Mouse (Mus musculus) CD4-positive helper T cell, adult 2 months (primary cell): ENCODE data around the gene Trafd1.

Experiments
- DNase-seq: peaks from one replicate; pipeline ENCODE4 v3.0.0-alpha.2; 2012; ENCODE audit warnings: low read depth, missing footprints, low spot score

Trafd1 gene

DNA sequence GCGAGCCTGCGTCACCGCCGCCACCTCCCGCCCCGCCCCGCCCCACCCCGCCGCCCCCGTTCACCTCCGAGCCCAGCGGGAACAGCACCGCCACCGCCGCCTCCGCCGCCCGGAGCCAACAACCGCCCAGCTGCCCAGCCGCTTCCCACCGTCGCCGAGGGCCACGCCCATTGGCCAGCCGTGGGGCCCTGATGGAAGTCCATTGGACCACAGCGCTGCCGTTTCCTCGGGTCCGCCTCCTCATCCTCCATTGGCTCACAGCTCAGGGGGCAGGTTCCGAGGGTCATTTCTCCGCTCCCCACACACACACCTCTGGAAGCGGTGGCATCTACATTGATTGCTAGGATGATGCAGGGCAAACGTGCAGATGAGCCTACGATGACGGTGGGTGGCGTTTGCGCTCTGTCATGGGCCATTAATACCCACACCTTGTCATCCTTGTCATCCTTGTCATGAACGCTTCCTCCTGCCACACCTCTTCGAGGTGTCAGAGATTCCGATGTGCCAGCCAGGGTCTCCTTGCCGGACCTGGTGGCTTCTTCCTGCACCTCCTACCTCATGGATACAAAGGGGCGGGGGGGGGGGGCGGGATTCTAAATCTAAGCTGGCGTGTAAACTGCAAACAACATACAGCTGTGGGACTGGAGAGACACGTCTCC lies at the start of gene Trafd1:
Gene Trafd1 (minus strand): TSS at position 172 of the 659 bp plus-strand sequence.
- DNase-seq: peak; percentile 92

DNA sequence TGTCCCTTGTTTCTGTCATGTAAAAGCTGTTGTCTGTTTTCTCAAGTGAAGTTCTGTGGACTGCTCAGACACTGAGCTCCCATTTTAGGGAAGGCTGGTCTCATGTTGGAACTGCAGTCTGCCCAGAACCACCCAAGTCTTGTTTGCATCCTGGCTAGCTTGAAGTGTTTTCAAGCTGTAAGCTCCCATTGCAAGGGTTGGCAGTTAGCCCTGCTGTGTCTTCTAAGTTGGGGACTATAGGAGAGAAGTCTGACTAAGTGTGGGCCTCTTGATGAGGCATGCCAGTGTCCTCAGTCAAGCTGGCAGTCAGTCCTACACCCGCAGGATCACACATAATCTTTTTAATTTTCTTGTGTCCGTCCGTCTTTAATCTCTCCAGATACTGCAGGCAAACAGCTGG lies 43.5 kb upstream of the Trafd1 start:
- no peak for DNase-seq

DNA sequence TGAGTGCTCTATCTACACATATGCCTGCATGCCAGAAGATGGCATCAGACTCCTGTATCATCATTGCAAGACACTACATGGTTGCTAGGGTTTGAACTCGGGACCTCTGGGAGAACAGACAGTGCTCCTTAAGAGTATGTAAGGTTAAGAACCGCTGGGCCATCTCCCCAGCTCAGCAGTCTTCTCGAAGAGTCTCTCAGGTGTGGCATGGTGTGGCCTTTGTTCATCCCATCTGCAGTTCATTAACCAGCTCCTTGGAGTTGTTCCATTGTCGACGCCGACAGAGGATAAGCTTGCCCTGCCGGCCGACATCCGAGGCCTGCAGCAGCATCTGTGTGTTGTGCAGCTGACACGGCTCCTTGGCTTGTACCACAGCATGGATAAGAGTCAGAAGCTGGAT lies 37.9 kb upstream of the Trafd1 start:
- no peak for DNase-seq

DNA sequence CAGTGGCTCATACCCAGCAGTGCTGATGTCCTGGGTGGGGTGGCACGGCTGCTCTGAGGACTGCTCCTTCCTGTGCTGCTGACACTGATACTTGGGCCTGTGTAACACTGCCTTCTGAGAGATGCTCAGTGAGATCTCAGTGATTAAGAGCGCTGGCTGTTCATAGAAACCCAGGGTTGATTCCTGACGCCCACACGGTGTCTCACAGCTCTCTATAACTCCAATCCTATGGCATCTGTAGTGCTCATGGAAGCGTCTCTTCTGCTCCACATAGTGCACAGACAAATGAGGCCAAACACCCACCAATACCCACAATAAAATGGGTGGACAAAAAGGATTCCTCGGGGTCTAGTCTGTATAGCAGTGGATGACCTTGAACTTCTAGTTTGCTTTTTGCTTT lies 37.4 kb upstream of the Trafd1 start:
- DNase-seq: no peak

DNA sequence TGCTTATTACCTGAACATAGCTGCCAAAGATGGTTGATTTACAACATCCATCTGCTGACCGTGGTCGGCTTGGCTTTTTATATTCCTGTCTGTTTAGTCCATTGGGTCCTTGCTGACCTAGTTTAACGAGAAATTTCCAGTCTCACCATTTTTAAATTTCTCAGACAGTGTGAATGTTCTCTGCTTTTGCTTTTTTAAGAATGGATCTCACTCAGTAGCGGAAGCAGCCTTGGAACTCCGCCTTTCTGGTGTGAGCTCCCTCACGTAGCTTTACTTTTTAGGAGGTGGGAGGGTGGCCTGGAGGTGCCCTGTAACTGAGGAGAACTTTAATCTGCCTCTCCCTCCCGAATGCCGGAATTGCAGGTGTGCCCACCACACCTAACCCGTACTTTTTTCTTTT lies 35.3 kb upstream of the Trafd1 start:
- no peak for DNase-seq

DNA sequence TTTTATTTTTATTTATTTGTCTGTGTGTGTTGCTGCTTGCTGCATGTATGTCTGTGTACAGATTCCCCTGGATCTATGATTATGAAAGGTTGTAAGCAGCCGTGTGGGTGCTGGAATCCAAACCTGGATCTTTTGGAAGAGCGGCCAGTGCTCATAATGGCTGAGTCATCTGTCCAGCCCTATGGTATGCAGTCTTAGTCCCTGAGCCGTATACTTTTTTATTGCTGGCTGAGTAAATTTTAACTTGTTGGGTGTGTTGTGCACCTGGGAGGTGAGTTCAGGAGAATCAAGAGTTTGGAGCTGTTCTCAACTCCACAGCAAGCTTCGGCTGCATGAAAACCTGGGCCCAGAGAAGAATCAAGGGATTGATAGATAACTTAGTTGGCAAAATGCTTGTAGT lies 25.5 kb upstream of the Trafd1 start:
- DNase-seq: no peak

DNA sequence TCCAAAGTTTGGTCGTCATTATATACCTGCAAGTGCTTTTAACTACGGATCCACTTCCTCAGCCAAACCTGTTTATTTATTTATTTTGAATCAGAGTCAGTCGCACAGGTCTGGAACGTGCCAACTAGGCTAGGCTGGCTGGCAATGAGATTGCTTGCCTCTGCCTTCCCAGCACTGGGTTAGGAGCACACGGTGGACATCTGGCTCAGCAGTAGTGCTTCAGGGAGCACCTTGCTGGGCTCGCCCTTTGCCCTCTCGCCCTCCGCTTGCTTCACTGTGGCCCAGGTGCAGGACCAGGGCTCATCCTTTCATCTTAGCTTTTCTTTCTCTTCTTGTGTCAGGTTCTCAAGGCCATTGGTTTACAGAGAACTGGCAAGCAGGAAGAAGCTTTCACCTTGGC lies 22.4 kb upstream of the Trafd1 start:
- no peak for DNase-seq

DNA sequence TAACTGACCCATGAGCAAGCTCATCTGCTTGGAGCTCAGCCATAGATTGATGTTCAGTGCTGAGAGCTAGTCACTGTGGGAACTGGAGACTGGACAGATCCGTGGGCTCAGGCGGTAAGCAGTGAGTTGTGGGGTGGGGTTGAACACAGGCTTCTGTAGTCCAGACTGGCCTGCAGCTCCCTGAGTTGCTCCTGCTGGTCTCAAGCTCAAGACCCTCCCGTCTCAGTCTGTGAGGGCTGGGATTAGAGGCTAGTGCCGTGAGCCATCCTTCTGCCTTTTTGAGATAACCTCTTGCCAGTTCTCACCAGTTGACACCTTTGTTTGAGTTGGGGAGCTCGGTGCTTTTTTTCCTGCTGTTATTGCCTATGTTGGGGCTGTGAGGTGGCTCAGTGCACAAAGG lies 15.4 kb upstream of the Trafd1 start:
- no peak for DNase-seq

DNA sequence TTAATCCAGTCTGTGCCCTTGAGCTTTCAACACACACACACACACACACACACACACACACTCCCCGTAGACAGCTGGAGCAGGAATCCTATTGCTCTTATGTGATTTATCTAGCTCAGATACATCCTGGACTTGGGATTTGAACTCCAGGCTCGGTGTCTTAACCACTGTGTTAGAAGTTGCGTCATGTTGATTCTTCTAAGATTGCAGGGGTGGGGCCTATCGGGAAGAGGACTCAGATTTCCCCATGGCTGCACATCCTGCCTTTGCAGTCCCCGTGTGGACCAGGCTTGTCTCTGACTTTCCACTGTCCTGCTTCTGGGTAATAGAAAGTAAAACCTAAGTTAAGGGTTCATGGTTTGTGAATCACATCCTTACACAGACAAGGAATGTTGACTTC lies 14.6 kb upstream of the Trafd1 start:
- no peak for DNase-seq

DNA sequence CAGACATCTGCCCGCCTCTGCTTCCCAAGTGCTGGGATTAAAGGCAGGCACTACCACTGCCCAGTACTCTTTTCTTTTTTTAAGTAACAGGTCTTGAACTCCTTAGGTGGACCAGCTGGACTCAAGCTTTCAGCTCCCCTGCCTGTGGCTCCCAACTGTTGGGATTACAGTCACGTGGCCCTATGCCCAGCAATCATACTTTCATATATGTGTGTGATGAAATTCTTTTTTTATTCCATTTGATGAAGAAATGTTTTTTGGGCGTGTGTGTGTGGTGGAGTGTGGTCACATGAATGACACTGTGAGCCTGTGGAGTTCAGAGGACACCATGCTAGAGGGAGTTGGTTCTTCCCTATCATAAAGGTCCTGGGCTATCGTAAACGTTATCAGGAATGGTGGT lies 14.1 kb upstream of the Trafd1 start:
- no peak for DNase-seq

DNA sequence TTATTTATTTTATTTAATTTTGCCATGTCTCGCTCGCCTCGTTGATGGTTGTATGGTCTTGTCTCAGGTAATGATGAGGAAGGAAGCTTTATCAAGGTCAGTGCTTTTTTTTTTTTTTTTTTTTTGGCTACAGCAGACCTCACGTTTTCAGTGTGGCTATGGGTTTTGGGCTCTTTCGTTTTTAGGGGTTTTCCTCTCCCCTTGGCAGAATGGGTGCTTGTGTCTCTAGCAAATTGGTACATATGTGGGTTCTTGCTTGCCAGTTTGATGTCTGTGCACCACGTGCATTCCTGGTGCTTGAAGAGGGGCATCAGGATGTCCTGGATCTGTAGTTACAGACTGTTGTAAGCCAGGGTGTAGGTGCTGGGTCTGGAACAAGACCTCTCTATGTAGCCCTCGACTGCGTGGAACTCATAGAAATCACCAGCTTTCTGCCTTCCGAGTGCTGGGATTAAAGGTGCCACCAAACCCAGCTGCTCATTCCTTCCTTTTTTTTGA lies 13.6 kb upstream of the Trafd1 start:
- peak; percentile 34 for DNase-seq

DNA sequence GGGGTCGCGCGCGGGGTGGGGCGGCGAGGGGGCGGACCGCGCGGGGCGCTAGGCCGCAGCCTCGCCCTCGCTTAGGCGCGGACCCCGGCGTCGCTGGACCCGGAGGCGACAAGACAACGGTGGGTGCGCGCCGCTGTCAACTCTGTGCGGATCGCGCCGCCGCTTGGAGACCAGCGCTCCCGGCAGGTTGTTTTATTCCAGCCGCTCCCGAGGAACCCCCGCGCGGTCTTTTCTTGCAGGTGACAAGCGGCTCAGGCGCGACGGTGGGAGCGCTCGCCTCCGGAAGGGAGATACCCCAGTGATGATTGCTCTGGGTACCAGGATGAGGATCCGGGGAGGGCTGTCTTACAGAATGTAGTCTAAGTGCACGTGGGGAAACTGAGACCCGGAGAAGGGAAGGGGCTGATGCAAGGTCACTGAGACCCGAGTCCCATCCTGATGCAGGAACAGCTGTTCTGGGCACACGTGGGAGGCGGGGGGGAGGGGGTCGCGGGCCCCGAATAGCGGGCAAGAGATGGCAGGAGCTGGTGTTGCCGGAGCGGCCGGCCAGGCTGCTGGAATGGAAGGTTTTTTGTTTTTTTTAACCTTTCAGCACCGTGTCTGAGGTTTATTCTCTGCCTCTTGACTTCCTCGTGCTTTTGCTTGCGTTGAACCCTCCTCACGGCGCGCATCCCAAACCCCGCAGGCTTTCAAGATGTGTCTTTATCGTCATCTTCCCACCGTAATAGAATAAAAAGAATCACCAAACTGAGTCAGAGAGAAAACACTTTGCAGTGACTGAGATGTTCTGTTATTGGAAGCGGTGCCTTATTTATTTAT lies 12.9 kb upstream of the Trafd1 start:
- no peak for DNase-seq

DNA sequence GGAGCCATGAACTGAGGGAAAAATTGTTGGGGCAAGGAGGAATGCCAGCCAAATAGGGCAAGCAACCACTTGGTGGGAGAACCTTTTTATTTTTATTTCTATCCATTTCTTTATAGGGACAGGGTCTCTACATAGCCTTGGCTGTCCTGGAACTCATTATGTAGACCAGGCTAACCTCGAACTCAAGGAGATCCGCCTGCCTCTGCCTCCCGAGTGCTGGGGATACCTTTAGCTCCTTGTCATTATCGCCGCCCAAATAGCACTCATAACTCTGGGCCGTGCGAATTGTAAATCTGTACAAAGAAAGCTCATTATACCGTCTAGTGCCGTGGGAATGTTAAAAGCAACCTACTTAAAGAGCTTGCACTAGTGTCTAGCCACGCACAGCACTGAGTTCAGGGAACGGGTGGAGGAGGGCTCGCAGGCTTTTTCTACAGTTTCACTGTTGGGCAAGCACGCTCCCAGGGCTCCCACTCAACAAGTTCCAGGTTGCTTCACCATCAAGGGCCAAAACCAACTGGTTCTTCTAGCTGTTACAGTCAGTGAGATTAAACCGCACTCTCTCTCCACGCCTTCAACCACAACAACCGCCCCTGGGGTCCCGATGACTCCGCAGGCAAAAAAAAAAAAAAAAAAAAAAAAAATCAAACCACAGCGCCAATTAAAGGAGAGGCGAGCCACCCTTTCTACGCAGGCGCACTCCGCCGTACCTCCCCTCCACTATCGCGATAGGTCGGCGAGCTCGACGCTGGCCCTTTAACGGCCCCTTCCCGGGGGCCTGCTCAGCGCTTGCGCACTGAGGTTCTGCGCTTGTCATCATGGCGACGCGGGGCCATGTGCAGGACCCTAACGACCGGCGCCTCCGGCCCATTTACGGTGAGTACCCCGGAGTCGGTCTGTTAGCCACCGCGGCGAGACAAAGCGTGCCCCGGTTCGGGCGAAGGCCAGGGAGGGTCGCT lies 12.0 kb upstream of the Trafd1 start, which contains the start of gene Naa25:
Gene Naa25 (plus strand): TSS at position 750 of the 959 bp plus-strand sequence.
- peak; percentile 98 for DNase-seq

DNA sequence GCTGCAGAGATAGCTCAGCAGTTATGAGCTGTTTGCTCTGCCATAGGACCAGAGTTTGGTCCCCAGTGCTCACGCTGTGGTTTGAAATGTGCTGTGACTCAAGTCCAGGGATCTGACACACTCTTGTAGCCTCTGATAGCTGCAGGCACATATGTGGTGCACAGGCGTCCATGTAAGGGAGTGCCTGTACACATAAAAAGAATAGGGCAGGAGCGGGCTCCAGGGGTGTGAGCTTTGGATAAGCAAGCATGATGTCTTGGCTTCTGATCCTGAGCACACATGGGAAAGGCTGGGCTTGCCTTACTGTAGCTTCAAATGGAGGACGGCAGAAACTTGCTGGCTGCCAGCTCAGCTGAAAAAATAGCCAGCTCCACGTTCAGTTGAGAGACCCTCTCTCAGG lies 10.2 kb upstream of the Trafd1 start:
- DNase-seq: no peak

DNA sequence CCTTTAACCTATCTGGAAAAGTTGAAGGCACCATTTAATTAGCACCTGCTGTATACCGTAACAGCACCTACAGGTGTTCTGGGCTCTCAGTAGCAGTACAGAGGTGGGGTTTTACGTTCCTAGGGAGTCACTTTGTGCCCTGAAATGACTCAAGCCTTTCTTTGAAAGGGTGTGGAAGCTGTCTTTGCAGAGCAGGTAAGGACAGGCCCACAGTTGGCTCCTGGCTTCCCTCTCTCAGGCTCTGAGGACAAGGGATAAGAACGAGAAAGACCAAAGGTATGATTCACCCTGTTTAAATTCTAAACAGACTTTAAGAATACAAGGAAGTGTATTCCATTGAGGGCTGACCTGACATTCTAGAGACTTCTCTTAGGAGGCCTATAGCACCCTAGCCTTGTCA lies 8.0 kb upstream of the Trafd1 start:
- DNase-seq: no peak

DNA sequence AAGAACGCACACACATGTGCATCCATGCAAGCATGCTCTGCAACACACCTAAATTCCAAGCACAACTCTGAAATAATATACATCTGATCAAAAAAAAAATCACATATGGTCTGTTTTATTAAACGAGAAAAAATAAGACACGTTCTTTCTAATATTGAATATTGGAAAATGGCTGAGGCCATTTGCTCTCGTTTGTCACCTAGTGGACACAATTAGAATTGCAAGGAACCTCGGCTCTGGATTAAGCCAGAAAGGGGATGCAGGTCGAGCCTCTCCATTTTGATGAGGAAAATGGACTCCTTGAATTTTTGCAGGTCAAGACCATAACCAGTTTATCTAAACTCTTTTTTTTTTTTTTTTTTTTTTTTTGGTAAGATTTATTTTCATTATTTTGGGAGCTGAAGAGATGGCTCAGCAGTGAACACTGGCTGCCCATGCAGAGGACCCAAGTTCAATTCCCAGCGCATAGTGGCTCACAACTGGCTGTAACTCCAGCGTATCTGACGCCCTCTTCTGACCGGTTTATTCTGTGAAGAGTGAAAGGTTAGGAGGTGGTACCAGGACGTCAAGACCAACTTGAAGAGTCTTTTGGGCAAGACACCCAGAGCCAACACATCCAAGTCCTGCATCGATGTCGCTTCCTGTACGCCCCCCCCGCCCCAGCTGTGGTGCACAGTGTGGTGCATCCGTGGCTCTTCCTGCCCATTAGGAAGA lies 7.4 kb upstream of the Trafd1 start:
- DNase-seq: peak; percentile 58

DNA sequence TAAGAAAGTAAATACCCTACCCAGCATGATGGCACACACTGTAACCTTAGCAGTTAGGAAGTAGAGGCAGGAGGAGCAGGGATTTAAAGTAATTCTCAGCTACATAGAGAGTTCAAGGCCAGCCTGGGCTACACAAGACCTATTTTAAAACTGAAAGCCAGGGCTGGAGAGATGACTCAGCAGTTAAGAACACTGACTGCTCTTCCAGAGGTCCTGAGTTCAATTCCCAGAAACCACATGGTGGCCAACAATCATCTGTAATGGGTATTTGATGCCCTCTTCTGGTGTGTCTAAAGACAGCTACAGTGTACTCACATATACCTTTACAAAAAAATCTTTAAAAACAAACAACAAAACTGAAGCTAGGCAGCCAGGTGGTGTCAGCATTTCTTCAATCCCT lies 4.3 kb upstream of the Trafd1 start:
- no peak for DNase-seq

DNA sequence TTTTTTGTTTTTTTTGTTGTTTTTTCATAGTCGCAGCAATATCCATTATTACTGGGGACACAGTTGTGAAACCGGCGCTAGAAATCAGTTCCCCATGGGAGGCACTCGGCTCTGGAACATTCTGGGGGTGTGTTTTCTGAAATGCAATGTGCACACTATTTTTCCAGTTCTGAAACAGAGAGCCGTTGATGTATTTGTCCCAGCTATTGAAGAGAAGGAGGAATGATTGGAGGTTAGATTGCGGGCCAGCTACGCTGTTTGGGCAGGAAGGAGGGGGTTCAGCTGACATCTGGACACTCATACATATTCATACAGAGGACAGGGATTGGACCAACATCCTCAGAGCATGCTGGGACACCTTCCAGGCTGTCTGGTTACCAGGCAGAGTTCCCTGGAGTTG lies 3.7 kb upstream of the Trafd1 start:
- no peak for DNase-seq

DNA sequence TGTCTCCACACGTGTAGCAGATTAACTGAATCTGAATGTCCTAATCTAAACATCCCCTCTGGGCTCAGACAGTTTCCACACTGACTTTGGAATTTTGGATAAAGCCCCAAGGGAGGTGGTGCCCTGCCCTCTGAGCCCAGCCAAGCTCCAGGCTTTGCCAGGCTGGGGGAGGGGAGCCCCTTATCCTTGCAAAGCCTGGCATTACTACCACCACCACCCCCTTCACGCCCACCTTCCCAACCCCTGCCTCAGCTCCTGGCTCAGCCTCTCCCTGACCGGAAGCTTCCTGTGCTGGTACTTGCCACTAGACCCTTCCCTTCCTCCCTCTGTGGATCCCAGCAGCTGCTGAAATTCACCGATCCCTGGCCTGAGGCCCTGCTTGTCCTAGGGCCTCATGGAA lies 1.7 kb upstream of the Trafd1 start:
- DNase-seq: no peak

DNA sequence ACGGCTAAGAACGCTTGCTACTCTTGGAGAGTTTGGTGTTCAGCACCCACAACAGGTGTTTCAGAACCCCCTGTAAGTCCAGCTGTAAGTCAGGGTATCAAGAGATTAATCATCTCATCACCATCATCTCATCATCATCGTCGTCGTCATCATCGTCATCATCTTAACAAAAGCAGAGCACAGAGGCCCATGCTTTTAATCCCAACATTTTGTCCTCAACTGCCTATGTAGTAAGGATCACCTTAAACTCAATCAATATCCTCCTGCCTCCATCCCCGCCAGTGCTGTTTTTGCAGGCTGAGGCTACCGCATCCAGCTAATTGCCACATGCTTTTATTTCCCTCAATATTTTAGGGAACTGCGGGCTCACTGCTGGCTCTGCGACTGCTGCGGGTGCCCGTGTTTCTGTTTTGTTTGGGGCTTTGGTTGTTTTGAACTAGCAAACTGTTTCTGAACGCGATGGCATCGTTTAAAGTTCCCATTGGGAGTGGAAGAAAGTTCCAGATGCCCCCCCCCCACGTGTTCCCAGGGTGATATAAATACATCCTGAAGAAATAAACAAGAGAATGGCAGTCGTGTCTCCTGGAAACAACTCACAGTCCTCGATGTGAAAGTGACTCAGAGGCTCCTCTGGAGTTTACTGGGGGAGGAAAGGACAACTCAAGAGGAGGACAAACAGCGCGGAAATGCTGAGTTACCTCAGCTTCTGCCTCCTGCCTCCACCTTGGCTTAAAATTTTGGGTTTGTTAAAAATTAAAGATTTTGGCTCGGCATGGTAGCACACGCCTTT lies 883 bp upstream of the Trafd1 start:
- DNase-seq: no peak
